Mouse (Mus musculus): ENCODE data around the gene Cmbl. TPM values are rescaled to one million over a fixed set of nuclear protein-coding genes. Genes with fewer than 3 reads are reported as not detected.

Cmbl gene
- polyA plus RNA-seq, 1 experiment from 2014 or later: 1.7 TPM

- no peaks in the 10 kb centered on the region for H3K9me3 ChIP-seq (ENCODE audit: control insufficient read depth, low read length)
- H3K4me2 ChIP-seq (ENCODE audit: low read depth, low read length): no peak overlapping the region
- no peak overlapping the region for H3K4me3 ChIP-seq (ENCODE audit: low read depth, low read length)
- no peak overlapping the region for H3K9ac ChIP-seq (replicated peaks; ENCODE audit: low read depth, low read length)
- no peaks in the 10 kb centered on the region for H3K36me3 ChIP-seq (ENCODE audit: control insufficient read depth, insufficient read depth, low read length)
- no peaks in the 10 kb centered on the region for H3K4me1 ChIP-seq (ENCODE audit: control insufficient read depth, insufficient read depth, low read length)
- WGBS: 93% methylated on average over 8 of the region's 8 CpGs
- H3K27me3 ChIP-seq (ENCODE audit: control insufficient read depth, insufficient read depth, low read length): no peaks in the 10 kb centered on the region
- ATAC-seq (ENCODE audit: low read depth): peak; percentile 28; the same call in 1 of the 2 replicates
- no peak overlapping the region for H3K27ac ChIP-seq (ENCODE audit: low read depth, low read length)
These were observed 54.3 kb downstream of the Cmbl start for GRCm38 (mm10) chr15:31619521-31619920.

- WGBS: 44% methylated on average over 12 of the region's 12 CpGs
- H3K4me1 ChIP-seq (ENCODE audit: control insufficient read depth, insufficient read depth, low read length): peaks cover 8% of the 10 kb centered on the region; the same call in 1 of the 2 replicates
- H3K9me3 ChIP-seq (ENCODE audit: control insufficient read depth, low read length): no peaks in the 10 kb centered on the region
- no peak overlapping the region for H3K4me2 ChIP-seq (ENCODE audit: low read depth, low read length)
- ATAC-seq (ENCODE audit: low read depth): no peak
- no peak overlapping the region for H3K4me3 ChIP-seq (ENCODE audit: low read depth, low read length)
- H3K9ac ChIP-seq (replicated peaks; ENCODE audit: low read depth, low read length): no peak overlapping the region
- 0 out of 2 replicates have a peak overlapping the region, but pooled peaks have one; percentile 7 for H3K27ac ChIP-seq (ENCODE audit: low read depth, low read length)
- no peaks in the 10 kb centered on the region for H3K36me3 ChIP-seq (ENCODE audit: control insufficient read depth, insufficient read depth, low read length)
- no peaks in the 10 kb centered on the region for H3K27me3 ChIP-seq (ENCODE audit: control insufficient read depth, insufficient read depth, low read length)
These were observed 62.3 kb downstream of the Cmbl start for GRCm38 (mm10) chr15:31627277-31628154.

- Histone ChIP-seq H3K9me3 (ENCODE audit: control insufficient read depth, low read length) (no peaks in the 10 kb centered on the region), H3K4me3 (ENCODE audit: low read depth, low read length) (no peak overlapping the region), H3K27me3 (ENCODE audit: control insufficient read depth, insufficient read depth, low read length) (no peaks in the 10 kb centered on the region), H3K4me2 (ENCODE audit: low read depth, low read length) (no peak overlapping the region), H3K9ac (replicated peaks; ENCODE audit: low read depth, low read length) (no peak overlapping the region), H3K36me3 (ENCODE audit: control insufficient read depth, insufficient read depth, low read length) (no peaks in the 10 kb centered on the region), H3K27ac (ENCODE audit: low read depth, low read length) (no peak overlapping the region), H3K4me1 (ENCODE audit: control insufficient read depth, insufficient read depth, low read length) (peaks cover 8% of the 10 kb centered on the region; the same call in 1 of the 2 replicates)
- WGBS: 62% methylated on average over 10 of the region's 10 CpGs
- no peak; the same call in 1 of the 2 replicates for ATAC-seq (ENCODE audit: low read depth)
These were observed 63.0 kb downstream of the Cmbl start for GRCm38 (mm10) chr15:31628180-31628579.

GRCm38 (mm10) chr15:31629556-31629955 lies 64.4 kb downstream of the Cmbl start:
- Histone ChIP-seq H3K4me1 (ENCODE audit: control insufficient read depth, insufficient read depth, low read length) (peaks cover 8% of the 10 kb centered on the region; the same call in 1 of the 2 replicates), H3K9ac (replicated peaks; ENCODE audit: low read depth, low read length) (no peak overlapping the region), H3K4me2 (ENCODE audit: low read depth, low read length) (no peak overlapping the region), H3K27ac (ENCODE audit: low read depth, low read length) (no peak overlapping the region), H3K9me3 (ENCODE audit: control insufficient read depth, low read length) (no peaks in the 10 kb centered on the region), H3K27me3 (ENCODE audit: control insufficient read depth, insufficient read depth, low read length) (no peaks in the 10 kb centered on the region), H3K36me3 (ENCODE audit: control insufficient read depth, insufficient read depth, low read length) (no peaks in the 10 kb centered on the region), H3K4me3 (ENCODE audit: low read depth, low read length) (no peak overlapping the region)
- WGBS: 93% methylated on average over 3 of the region's 3 CpGs
- no peak for ATAC-seq (ENCODE audit: low read depth)

- Histone ChIP-seq H3K4me2 (ENCODE audit: low read depth, low read length) (no peak overlapping the region), H3K27me3 (ENCODE audit: control insufficient read depth, insufficient read depth, low read length) (no peaks in the 10 kb centered on the region), H3K4me1 (ENCODE audit: control insufficient read depth, insufficient read depth, low read length) (peaks cover 8% of the 10 kb centered on the region; the same call in 1 of the 2 replicates), H3K4me3 (ENCODE audit: low read depth, low read length) (no peak overlapping the region), H3K27ac (ENCODE audit: low read depth, low read length) (peak overlapping the region; percentile 44; the same call in 1 of the 2 replicates), H3K36me3 (ENCODE audit: control insufficient read depth, insufficient read depth, low read length) (no peaks in the 10 kb centered on the region), H3K9ac (replicated peaks; ENCODE audit: low read depth, low read length) (no peak overlapping the region), H3K9me3 (ENCODE audit: control insufficient read depth, low read length) (no peaks in the 10 kb centered on the region)
- 56% methylated on average over 12 of the region's 12 CpGs for WGBS
- ATAC-seq (ENCODE audit: low read depth): peak; percentile 61
These were observed 66.2 kb downstream of the Cmbl start for GRCm38 (mm10) chr15:31631396-31631858.

GRCm38 (mm10) chr15:31632478-31632877 lies 67.3 kb downstream of the Cmbl start:
- Histone ChIP-seq H3K4me1 (ENCODE audit: control insufficient read depth, insufficient read depth, low read length) (peaks cover 8% of the 10 kb centered on the region; the same call in 1 of the 2 replicates), H3K4me3 (ENCODE audit: low read depth, low read length) (no peak overlapping the region), H3K27me3 (ENCODE audit: control insufficient read depth, insufficient read depth, low read length) (no peaks in the 10 kb centered on the region), H3K9ac (replicated peaks; ENCODE audit: low read depth, low read length) (no peak overlapping the region), H3K9me3 (ENCODE audit: control insufficient read depth, low read length) (no peaks in the 10 kb centered on the region), H3K36me3 (ENCODE audit: control insufficient read depth, insufficient read depth, low read length) (no peaks in the 10 kb centered on the region), H3K4me2 (ENCODE audit: low read depth, low read length) (no peak overlapping the region), H3K27ac (ENCODE audit: low read depth, low read length) (no peak overlapping the region)
- ATAC-seq (ENCODE audit: low read depth): no peak
- whole genome bisulfite sequencing: 84% methylated on average over 4 of the region's 4 CpGs

- H3K4me3 ChIP-seq (ENCODE audit: low read depth, low read length): no peak overlapping the region
- no peaks in the 10 kb centered on the region for H3K27me3 ChIP-seq (ENCODE audit: control insufficient read depth, insufficient read depth, low read length)
- no peaks in the 10 kb centered on the region for H3K36me3 ChIP-seq (ENCODE audit: control insufficient read depth, insufficient read depth, low read length)
- H3K4me1 ChIP-seq (ENCODE audit: control insufficient read depth, insufficient read depth, low read length): 0 out of 2 replicates have a peak, but pooled peaks cover 3% of the 10 kb centered on the region
- 90% methylated on average over 6 of the region's 6 CpGs for WGBS
- H3K27ac ChIP-seq (ENCODE audit: low read depth, low read length): no peak overlapping the region
- H3K9me3 ChIP-seq (ENCODE audit: control insufficient read depth, low read length): no peaks in the 10 kb centered on the region
- no peak overlapping the region for H3K4me2 ChIP-seq (ENCODE audit: low read depth, low read length)
- H3K9ac ChIP-seq (replicated peaks; ENCODE audit: low read depth, low read length): no peak overlapping the region
- ATAC-seq (ENCODE audit: low read depth): no peak
These were observed 69.4 kb downstream of the Cmbl start for GRCm38 (mm10) chr15:31634582-31634981.

GRCm38 (mm10) chr15:31636091-31636595 lies 71.0 kb downstream of the Cmbl start:
- no peaks in the 10 kb centered on the region for H3K36me3 ChIP-seq (ENCODE audit: control insufficient read depth, insufficient read depth, low read length)
- no peak overlapping the region for H3K4me2 ChIP-seq (ENCODE audit: low read depth, low read length)
- H3K9ac ChIP-seq (replicated peaks; ENCODE audit: low read depth, low read length): no peak overlapping the region
- H3K4me3 ChIP-seq (ENCODE audit: low read depth, low read length): no peak overlapping the region
- H3K27me3 ChIP-seq (ENCODE audit: control insufficient read depth, insufficient read depth, low read length): no peaks in the 10 kb centered on the region
- no peak for ATAC-seq (ENCODE audit: low read depth)
- no peak overlapping the region for H3K27ac ChIP-seq (ENCODE audit: low read depth, low read length)
- H3K9me3 ChIP-seq (ENCODE audit: control insufficient read depth, low read length): no peaks in the 10 kb centered on the region
- WGBS: 92% methylated on average over 9 of the region's 9 CpGs
- H3K4me1 ChIP-seq (ENCODE audit: control insufficient read depth, insufficient read depth, low read length): 0 out of 2 replicates have a peak, but pooled peaks cover 3% of the 10 kb centered on the region

All from neural tube, embryonic 14.5 days (tissue).